Mouse (Mus musculus): Measurements from ENCODE around the gene Col20a1. TPM values are rescaled to one million over a fixed set of nuclear protein-coding genes. Genes with fewer than 3 reads are reported as not detected.
A peak's percentile ranks its signal among the peaks of the same experiment; 100 is the strongest.

The Col20a1 gene
- total RNA-seq, 2 experiments from 2014 or later, result 11.1 to 13.1 TPM

DNA sequence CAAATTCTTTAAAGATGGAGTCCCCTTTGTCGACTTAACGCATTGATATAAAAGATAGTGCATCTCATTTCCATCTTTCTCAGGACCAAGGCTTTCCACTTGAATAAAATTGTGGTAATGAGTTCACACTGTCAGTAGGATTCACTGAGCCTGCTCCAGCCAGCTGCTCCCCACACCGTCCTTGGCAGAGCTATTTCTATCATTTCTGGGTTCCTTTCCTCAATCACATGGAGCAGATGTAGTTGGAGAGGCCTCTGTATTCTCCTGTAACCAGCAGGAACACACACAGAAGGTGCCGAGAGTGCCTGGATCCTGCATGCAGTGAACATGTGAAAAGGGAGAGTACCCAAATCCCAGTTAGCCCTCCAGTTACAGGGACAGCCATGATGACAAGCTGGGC, 4.0 kb downstream of the Col20a1 start:
- DNase-seq (ENCODE audit: low spot score in 2 of 2), result no peak

DNA sequence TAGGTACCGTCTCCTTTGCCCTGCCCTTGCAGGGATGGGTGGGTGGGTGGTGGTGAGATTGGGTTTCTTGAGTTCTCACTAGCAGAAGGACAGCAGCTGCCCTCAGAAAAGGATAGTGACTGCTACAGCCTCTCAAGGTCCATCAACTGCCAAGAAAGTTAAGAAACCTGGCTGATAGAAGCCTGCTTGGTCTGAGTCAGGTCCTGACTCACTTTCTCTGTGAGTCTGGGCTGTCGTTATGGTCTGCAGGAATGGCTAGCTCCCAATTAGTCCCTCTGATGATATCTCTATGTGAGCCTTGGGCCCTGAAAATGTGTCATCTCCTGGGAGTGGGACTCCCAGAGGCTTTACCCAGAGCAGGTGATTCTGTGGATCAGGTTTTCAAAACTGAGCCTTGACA, 8.0 kb downstream of the Col20a1 start:
- no peak for DNase-seq (ENCODE audit: low spot score in 2 of 2)

DNA sequence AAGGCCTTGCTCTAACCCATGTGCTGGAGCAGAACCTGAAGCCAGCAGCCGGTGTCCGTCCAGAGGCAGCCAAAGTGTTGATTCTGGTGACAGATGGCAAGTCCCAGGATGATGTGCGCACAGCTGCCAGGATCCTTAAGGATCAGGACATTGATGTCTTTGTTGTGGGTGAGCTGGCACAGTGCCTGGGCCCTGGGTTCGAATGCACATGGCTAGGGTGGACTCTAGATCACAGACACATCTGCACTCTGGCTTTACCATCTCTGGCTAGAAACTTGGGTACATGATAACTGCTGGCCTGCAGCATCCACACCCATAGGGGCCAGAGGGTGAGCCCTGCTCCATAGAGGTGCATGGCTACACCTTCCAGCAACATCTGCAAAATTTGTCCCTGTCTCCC, 9.1 kb downstream of the Col20a1 start:
- DNase-seq (ENCODE audit: low spot score in 2 of 2), result no peak

DNA sequence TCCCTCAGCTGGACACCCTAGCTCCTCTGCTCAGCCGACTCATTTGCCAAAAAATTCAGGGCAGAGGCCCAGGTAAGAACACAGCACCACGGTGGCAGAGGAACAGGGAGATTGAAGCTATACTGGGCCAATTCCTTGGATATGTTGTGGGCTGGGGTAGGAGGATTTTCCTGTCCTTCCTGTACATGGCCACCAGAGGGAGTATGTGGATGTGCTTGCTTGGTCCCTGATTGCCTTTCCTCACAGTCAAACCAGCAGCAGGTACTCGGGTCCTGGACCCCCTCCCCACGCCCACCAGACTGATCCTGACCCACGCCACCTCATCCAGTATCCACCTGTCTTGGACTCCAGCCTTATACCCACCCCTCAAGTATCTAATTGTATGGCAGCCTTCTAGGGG, 10.1 kb downstream of the Col20a1 start:
- peak in 1 of 2 experiments; percentile 44 for DNase-seq (ENCODE audit: low spot score in 2 of 2)

DNA sequence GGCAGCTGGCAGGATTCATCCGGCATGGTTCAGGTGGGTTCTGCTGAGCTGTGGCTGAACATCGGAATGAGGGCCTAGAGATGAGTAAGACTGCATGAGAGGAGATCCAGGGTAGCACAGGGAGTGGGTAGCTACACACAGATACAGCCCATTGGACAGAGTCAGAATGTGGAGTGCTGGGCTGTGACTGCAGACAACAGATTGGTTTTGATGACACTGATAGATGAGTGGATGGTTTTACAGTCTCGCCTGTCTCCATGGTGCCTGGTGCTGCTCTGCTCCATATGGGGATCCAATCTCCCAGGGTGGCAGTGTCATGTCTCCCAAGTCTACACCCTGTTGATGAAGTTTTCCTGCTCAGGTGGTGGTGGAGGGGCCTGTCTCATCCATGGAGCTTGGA, 10.6 kb downstream of the Col20a1 start:
- DNase-seq (ENCODE audit: low spot score in 2 of 2), result no peak

DNA sequence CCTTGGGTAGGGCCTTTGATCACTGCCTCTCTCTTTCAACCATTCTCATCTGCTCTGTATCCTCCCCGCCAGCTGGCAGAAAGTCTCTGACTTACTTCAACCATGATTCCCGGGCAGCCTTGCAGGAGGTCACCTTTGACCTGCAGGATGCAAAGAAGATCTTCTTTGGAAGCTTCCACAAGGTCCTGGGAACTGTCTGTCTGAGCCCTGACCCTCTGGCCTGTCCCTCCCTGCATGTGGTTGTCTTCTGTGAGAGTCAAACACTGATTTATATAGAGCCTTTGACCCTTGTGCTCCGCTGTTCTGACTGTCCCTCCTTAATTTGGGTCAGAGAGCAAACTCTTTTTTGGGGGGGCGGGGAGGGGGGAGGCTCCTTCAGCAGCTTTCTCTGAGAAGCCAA, 20.7 kb downstream of the Col20a1 start:
- DNase-seq (ENCODE audit: low spot score in 2 of 2), result no peak

DNA sequence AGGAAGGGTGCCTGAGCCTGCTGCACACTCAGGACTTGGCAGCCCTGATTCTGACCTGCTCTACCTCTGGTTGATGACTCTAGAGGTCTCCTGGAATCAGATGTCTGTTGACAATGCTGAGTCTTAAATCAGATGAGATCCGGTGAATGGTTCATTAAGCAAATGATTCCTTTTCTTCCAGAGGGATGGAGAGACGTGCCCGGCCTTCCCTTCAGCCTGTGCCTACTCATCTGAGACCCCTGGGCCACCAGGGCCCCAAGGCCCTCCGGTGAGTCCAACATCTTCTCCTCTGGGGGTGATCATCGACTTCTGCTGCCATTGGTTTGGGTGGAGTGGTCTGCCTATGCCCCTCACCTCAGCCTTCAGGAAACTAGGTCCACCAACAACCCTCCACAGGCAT, 22.0 kb downstream of the Col20a1 start:
- no peak for DNase-seq (ENCODE audit: low spot score in 2 of 2)

GRCm38 (mm10) chr2:181031406-181031934, 45.1 kb downstream of the Col20a1 start:
- DNase-seq (ENCODE audit: low spot score in 2 of 2), result no peak

- no peak for DNase-seq (ENCODE audit: low spot score in 2 of 2)
Observed at GRCm38 (mm10) chr2:181032407-181032806, 46.1 kb downstream of the Col20a1 start.

DNA sequence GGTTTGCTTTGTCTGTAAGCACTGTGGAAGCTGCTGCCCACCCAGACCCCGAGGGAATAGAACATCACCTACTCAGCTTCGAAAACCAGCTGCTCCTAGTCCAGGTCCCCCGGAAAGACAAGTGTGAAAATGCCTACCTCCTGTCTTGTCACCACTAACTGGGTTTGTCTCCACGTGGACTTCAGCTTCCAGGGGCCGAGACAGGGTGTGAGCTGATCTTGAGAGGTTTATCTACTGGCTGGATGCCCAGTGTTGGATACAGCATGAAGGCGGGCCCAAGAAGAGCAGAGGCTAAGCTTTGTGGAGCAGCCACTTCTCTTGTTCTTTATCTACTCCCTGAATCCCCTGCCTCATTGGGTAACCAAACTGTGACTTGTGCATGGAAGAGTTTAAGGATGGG, 47.0 kb downstream of the Col20a1 start:
- DNase-seq (ENCODE audit: low spot score in 2 of 2), result no peak

GRCm38 (mm10) chr2:181035186-181035585, 48.9 kb downstream of the Col20a1 start:
- no peak for DNase-seq (ENCODE audit: low spot score in 2 of 2)

- no peak for DNase-seq (ENCODE audit: low spot score in 2 of 2)
Observed at GRCm38 (mm10) chr2:181036561-181036960, 50.2 kb downstream of the Col20a1 start.

- DNase-seq (ENCODE audit: low spot score in 2 of 2), result no peak
Observed at GRCm38 (mm10) chr2:181038644-181039355, 52.5 kb downstream of the Col20a1 start.

GRCm38 (mm10) chr2:181039356-181039680, 53.0 kb downstream of the Col20a1 start:
- no peak for DNase-seq (ENCODE audit: low spot score in 2 of 2)

GRCm38 (mm10) chr2:181041941-181042340, 55.6 kb downstream of the Col20a1 start:
- no peak for DNase-seq (ENCODE audit: low spot score in 2 of 2)

DNA sequence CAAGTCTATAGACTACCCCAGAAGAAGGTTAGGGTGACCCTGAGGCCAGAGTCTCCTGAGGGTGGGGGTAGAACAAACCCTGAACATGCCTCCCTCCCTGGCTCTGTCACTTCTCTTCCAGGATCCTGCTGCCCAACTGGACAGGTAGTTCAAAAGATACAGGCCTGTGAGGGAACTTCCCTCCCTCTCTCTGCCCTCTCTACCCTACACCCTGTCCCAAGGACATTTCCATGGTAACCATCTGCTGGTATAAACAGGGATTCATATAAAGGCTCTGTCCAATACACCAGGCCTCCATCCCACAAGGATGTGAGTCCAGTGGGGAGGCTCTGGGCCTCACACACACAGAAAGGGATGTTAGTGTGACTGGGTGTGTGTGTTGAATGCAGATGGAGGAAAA, 56.0 kb downstream of the Col20a1 start:
- no peak for DNase-seq (ENCODE audit: low spot score in 2 of 2)

DNA sequence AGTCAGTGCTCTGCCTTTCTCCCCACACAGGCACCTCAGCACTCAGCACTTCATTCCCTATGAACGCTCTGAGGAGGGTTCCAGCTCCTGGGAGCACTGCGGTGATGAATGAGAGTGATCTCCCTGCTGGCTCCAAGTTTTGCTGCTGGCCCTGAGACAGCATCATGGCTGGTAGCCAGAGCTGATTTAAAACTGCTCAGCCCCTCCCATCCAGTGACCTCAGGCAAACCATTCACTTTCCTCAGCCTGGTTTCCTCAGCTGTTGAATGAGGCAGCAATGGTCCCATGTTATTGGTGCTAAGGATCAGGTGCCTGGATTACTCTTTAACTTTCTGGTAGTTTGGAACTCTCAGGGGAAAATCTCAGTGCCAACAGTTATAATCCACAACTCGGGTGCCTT, 57.1 kb downstream of the Col20a1 start, which contains the start of gene Chrna4:
Chrna4 (minus strand) TSS at position 110 of the 400 bp plus-strand sequence.
- DNase-seq (ENCODE audit: low spot score in 2 of 2), result peak in 1 of 2 experiments; percentile 32

GRCm38 (mm10) chr2:181044001-181044400, 57.7 kb downstream of the Col20a1 start:
- no peak for DNase-seq (ENCODE audit: low spot score in 2 of 2)

DNA sequence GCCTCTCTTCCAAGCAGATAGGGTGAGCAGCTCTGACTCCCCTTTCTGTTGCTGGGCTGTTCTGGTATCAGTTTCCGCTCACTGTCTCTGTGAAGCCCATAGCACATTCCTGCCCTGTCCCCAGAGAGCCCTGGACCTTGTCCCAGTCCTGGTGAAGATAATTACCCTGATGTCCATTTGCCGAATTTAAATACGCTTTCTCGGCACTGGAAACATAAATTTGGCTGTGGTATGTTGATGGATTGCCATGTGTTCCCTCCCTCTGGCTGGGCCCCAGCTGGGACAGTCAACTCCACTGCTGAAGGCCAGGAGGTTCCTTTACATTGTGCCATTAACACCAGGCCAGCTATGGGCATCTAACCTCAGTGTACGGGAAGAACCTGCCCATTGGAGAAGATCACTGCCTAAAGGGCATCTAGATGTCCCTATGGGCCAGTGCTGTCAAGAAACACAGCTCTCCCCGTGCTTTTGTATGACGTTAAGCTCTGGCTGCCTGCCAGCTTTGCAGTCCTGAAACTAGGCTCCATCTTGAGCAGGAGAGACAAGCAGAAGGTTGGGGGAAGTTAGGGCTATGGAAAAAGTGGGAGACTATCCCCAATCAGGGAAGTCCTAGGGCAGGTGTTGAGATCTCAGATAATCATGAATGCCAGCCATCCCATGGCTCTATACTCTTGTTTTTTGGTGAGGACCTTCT, 62.1 kb downstream of the Col20a1 start:
- DNase-seq (ENCODE audit: low spot score in 2 of 2), result no peak

DNA sequence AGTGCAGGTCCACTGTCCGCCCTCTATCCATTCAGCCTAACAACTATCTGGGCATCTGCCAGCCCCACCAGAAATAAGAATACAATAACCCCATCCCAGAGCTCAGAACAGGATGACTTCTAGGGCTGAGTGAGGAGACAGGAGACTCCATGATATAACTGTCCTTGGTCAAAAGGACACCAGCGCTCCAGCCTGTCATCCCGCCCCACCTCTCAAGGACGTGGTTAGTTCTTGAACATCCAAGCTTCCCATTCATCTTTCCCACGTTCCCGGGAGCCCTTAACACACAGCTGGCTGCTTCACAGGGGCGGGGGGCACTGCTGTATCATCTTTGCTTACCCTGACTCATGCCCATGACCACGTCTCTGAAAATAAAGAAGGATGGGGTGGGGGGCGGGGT, 62.7 kb downstream of the Col20a1 start:
- no peak for DNase-seq (ENCODE audit: low spot score in 2 of 2)

DNA sequence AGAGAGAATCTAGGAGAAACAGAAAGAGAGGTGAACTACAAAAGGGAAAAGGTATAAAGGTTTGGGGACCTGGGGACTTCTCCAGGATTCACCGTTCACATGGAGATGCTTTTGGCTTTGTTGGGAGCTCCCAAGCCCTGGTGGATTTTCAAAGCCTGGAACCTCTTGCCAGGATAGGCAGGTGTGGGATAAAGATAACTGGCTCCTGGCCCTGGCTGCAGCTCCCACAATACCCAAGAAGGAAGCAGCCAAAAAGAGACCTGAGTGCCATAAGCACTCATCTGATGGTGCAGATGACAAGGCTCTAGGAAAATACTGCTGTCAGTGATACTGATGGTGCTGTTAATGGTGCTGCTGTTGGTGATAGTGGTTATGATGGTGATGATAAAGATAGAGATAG, 65.8 kb downstream of the Col20a1 start:
- DNase-seq (ENCODE audit: low spot score in 2 of 2), result no peak

GRCm38 (mm10) chr2:181057341-181057740, 71.0 kb downstream of the Col20a1 start:
- DNase-seq (ENCODE audit: low spot score in 2 of 2), result no peak

GRCm38 (mm10) chr2:181058193-181058592, 71.9 kb downstream of the Col20a1 start:
- no peak for DNase-seq (ENCODE audit: low spot score in 2 of 2)

Data from gastrocnemius, postnatal 4 days (tissue).